Mouse (Mus musculus) mesoderm, embryonic 11.5 days (tissue): ENCODE measurements around the gene Tmem130.
"Not testable (repeated sequence)": the region's sequence is repeated elsewhere in the genome, so short reads cannot be mapped to it uniquely, and the experiment has no call there.

ENCODE experiments used
- DNase-seq: peaks from one replicate; pipeline ENCODE4 v3.0.0-alpha.2; 2012; ENCODE audit warnings: low read depth, low spot score

Tmem130 gene

GRCm38 (mm10) chr5:144761161-144761868 lies at the start of gene Tmem130:
Gene Tmem130, minus strand, starts transcription at chr5:144761818.
- DNase-seq = no peak

- DNase-seq = no peak
These were observed 45.3 kb upstream of the Tmem130 start for GRCm38 (mm10) chr5:144806931-144807330.

GRCm38 (mm10) chr5:144804181-144804580 lies 42.6 kb upstream of the Tmem130 start:
- DNase-seq = no peak

GRCm38 (mm10) chr5:144803066-144803465 lies 41.4 kb upstream of the Tmem130 start:
- DNase-seq = no peak

GRCm38 (mm10) chr5:144797116-144797515 lies 35.5 kb upstream of the Tmem130 start:
- no peak for DNase-seq

GRCm38 (mm10) chr5:144794687-144795086 lies 33.1 kb upstream of the Tmem130 start:
- peak; percentile 37 for DNase-seq

GRCm38 (mm10) chr5:144793374-144793773 lies 31.8 kb upstream of the Tmem130 start:
- DNase-seq = no peak

- DNase-seq = no peak
These were observed 24.8 kb upstream of the Tmem130 start for GRCm38 (mm10) chr5:144786464-144786863.

GRCm38 (mm10) chr5:144780654-144781053 lies 19.0 kb upstream of the Tmem130 start:
- DNase-seq = no peak

- DNase-seq = no peak
These were observed 11.6 kb upstream of the Tmem130 start for GRCm38 (mm10) chr5:144773231-144773630.

GRCm38 (mm10) chr5:144769067-144769482 lies 7.5 kb upstream of the Tmem130 start:
- no peak for DNase-seq

- DNase-seq = peak; percentile 92
These were observed 6.6 kb upstream of the Tmem130 start for GRCm38 (mm10) chr5:144767911-144768841.

GRCm38 (mm10) chr5:144767106-144767798 lies 5.6 kb upstream of the Tmem130 start, which contains the start of gene Trrap:
Gene Trrap, plus strand, starts transcription at chr5:144767732.
- not testable (repeated sequence) for DNase-seq

GRCm38 (mm10) chr5:144766646-144767045 lies 5.0 kb upstream of the Tmem130 start:
- no peak for DNase-seq

GRCm38 (mm10) chr5:144766026-144766425 lies 4.4 kb upstream of the Tmem130 start:
- no peak for DNase-seq

GRCm38 (mm10) chr5:144758422-144758821 lies 3.2 kb downstream of the Tmem130 start:
- DNase-seq = no peak

- DNase-seq = no peak
These were observed 4.2 kb downstream of the Tmem130 start for GRCm38 (mm10) chr5:144757402-144757801.

GRCm38 (mm10) chr5:144755191-144755590 lies 6.4 kb downstream of the Tmem130 start:
- no peak for DNase-seq

- peak; percentile 55 for DNase-seq
These were observed 8.6 kb downstream of the Tmem130 start for GRCm38 (mm10) chr5:144753041-144753440.

GRCm38 (mm10) chr5:144752432-144752831 lies 9.2 kb downstream of the Tmem130 start:
- DNase-seq = no peak

- DNase-seq = no peak
These were observed 24.5 kb downstream of the Tmem130 start for GRCm38 (mm10) chr5:144737101-144737500.

GRCm38 (mm10) chr5:144734949-144735348 lies 26.7 kb downstream of the Tmem130 start:
- DNase-seq = peak; percentile 72
